Mouse (Mus musculus) frontal cortex, postnatal 14 days (tissue): ENCODE results near the gene Poll.

Experiments used
- DNase-seq, 2 experiments: peaks; one replicate each; pipeline ENCODE4 v3.0.0; 2022; ENCODE audit warnings: low spot score in 2 of 2

The Poll gene

GRCm38 (mm10) chr19:45535214-45535735 is 25.1 kb downstream of the Poll start:
- no peak for DNase-seq

DNA sequence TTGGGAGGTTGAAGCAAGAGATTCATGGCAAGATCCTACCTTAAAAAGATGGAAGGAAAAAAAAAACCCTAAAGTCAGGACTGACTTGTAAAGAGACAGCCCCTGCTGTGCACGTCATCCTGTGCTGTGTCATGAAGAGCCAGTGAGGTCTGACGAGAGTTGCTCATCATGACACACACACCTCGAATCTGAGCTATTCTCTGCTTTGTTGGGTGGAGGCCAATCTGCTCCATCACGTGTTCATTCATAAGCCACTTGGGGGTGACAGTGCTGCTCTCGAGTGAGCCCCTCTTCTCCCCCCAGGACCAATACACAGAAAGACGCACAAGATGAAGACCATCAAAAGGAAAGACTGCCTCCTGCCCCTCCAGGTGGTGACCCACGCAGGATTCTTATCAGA is 26.7 kb downstream of the Poll start:
- no peak for DNase-seq

GRCm38 (mm10) chr19:45531554-45531953 is 28.8 kb downstream of the Poll start:
- no peak for DNase-seq

DNA sequence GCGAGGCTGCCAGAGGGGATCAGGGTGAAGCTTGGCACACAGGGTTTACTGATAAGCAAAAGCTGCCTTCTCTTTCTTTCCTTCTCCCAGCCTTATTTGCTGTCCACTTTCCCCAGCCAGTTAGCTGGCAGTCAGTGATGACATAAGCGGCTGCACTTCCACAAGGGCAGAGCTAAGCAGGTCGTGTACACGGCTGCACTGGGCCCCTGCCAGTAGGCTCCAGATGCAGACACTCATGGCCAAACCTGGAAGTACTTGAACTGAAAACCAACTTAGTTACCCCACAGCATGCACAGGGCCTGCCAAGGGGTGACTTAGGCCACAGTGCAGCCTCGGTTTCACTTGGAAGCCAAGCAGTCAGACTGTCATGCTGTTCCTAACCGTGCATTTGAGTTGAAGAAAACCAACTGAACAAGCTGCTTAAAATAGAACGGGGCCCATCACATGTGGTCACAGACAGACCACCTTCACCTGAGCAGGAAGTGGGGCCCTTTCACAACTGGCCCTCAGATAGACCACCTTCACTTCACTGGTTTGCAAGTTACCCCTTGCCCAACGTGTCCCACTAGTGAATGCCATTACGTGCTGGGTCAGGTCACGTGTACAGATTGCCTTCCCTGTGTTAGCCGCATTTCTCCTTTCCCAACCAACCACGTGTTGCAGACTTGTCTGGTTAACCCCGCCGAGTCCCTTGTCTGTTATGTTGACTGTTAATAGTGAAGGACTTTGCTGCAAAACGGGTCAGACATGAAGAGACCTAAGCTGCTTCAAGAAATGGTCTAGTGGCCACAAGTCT is 29.9 kb downstream of the Poll start:
- no peak for DNase-seq

DNA sequence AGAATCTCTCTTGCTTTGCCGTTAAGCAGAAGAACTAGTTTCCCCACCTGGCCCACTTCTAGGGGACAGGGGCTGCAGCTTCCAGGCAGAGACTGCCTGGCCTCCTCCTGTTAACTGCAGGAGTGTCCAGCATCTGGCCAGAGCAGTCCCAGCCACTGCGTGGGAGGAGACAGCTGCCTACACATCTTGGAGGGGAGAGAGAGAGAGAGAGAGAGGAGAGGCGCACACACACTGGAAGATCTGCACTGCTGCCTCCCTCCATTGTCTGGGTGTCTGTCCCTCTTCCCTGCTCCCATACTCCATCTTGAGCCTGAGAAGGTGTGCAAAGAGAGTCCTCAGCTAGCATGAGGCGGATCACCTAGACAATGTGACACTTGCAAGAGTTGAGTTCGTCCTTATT is 31.0 kb downstream of the Poll start:
- DNase-seq, result no peak

DNA sequence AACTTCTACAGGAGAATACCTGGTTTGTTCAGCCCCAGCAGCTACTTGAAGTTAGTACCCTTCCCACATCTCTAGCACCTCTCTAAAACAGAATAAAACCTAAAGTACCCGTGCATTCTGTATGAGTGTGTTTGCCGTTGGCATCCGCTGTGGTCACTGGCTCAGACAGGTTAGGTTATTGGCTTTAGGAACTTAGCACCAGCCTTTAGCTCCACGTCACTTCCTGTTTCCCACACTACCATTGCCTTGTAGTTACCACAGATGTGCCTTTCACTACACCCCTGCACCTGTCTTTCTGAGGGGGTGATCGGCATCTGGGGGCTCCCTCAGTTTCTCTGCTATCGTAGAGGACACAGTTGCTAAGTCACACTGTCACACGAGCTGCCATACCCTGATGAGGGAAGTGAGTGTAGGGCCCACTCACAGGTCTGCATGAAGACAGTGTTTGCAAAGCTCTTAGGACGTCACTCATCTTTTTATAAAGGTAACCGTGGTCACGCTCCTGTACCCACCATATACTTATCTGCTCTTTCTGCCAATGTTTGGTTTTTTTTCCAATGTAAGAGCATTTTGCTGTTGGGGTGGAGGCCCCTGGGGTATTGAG is 32.3 kb downstream of the Poll start:
- no peak for DNase-seq

DNA sequence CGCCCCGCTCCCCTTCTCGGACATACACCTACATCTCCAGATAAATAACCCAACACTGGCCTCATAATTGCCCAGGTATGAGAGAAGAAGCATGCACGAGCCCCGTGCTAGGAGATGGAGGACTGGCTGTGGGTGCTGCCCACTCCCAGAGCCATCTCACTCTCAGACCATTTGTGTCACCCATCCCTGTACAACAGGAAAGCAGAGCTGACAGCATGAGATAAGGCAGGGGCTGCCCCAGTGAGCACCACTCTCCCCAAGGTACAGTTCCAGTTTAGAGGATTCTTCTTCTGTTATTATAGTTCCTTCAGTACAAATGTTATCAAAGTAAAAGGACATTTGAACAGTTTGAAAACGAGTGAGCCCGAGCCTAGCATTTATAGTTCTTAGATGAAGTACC is 32.9 kb downstream of the Poll start:
- DNase-seq, result no peak

DNA sequence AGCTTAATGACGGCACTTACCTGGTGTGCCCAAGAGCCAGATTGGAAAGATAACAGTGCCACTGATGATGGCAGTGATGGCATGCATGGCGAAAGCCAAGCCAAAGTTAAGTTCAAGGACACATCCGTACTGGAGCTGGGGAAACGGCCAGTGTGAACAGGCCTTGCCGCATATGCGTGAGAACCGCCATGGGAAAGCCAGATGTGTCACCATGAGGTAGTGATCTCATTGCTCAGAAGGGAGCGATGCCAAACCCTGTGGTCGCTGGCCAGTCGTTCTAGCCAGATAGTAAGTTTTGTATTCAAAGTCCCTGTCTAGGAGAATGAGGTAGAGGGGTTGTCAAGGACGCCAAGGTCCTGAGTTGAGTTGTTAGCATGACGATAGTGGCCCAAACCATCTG is 44.1 kb downstream of the Poll start:
- DNase-seq, result no peak

DNA sequence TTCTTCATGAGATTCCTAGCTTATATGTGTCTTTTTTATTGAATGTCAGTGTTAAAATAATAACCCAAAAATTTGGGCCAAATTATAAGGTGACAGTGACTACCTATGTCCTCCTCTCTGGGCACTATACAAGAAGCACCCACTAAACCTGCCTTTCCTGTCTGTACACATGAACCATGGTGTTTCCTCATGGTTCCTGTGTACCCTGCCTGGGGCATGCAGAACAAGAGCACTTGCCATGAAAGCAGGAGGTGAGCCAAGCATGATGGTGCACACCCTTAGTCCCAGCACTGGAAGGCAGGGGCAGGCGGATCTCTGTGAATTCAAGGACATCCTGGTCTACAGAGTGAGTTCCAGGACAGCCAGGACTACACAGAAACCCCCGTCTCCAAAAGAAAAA is 45.0 kb downstream of the Poll start:
- no peak for DNase-seq

DNA sequence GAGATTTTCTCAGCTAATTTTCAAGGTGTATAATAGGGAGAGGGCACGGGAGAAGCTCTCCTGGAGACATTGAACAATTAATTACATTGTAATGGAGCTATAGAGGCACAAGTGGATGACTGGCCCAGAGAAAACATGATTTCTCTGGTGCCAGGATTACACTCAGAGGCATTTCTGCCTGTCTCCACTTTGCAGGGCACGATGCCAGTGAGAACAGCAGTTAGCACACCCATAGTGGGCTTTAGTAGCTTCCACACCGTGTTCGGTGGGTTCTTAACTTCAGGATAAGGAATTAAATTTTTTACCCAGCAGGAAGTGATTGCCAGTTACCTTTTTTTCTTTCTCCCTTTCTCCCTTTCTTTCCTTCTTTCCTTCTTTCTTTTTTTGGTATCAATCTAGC is 48.9 kb downstream of the Poll start:
- DNase-seq, result no peak

GRCm38 (mm10) chr19:45510680-45511079 is 49.7 kb downstream of the Poll start:
- no peak for DNase-seq

DNA sequence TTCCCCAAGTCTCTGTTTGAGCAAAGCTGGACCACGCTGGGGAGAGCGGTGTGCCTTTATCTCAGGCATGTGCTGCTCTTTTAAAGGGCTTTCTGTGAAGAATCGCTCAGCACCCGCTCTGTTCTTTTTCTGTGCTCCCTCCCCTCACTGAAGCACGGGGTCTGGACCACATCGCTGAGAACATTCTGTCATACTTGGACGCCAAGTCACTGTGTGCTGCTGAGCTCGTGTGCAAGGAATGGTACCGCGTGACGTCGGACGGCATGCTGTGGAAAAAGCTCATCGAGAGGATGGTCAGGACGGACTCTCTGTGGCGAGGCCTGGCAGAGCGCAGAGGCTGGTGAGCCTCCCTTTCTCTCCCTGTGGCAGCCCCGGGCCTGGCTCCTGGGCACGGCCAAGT is 52.8 kb downstream of the Poll start:
- DNase-seq, result no peak

DNA sequence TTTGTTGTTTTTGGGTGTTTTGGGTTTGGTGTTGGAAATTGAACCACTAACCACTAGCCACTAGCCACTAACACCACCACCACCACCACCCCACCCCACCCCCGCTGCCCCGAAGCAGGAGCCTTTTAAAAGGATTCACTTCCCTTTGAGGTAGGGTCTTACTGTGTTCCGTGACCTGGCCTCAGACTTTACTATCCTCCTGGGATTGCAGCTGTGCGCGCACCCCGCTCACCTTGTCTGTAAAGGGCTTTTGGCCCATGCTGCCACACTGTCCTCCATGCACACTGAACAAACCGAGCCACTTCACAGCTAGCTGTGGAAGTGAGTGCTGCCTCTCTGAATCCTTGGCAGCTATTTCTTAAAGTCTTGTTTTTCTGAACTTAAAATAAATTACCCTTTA is 54.9 kb downstream of the Poll start:
- no peak for DNase-seq
